Mouse (Mus musculus): Measurements from ENCODE around the gene Rbfox2.

Rbfox2 gene

GRCm38 (mm10) chr15:77127737-77128136 is 179.1 kb downstream of the Rbfox2 start:
- H3K27me3 ChIP-seq (ENCODE audit: insufficient read depth, low read length) = no peaks in the 10 kb centered on the region
- no peak for TF ChIP-seq POU5F1 (IDR thresholded peaks at IDR 0.05; ENCODE audit: borderline replicate concordance, low read length)
- TF ChIP-seq NANOG (IDR thresholded peaks at IDR 0.05; ENCODE audit: borderline replicate concordance, low read length) = no peak
- no peak for TF ChIP-seq CTCF (conservative IDR thresholded peaks at IDR 0.05; ENCODE audit: low read length)
- peaks cover 66% of the 10 kb centered on the region for H3K36me3 ChIP-seq (ENCODE audit: insufficient read depth, low read length)
- H3K4me3 ChIP-seq (replicated peaks; ENCODE audit: low read length) = no peak overlapping the region
- peaks cover 20% of the 10 kb centered on the region for H3K4me1 ChIP-seq (replicated peaks; ENCODE audit: low read depth, low read length)
- H3K9me3 ChIP-seq (ENCODE audit: low read length) = no peaks in the 10 kb centered on the region

- Histone ChIP-seq H3K4me1 (replicated peaks; ENCODE audit: low read depth, low read length) (peaks cover 12% of the 10 kb centered on the region), H3K27me3 (ENCODE audit: insufficient read depth, low read length) (no peaks in the 10 kb centered on the region), H3K36me3 (ENCODE audit: insufficient read depth, low read length) (peaks cover 57% of the 10 kb centered on the region), H3K9me3 (ENCODE audit: low read length) (no peaks in the 10 kb centered on the region), H3K4me3 (replicated peaks; ENCODE audit: low read length) (no peak overlapping the region)
- TF ChIP-seq CTCF (conservative IDR thresholded peaks at IDR 0.05; ENCODE audit: low read length) (no peak), NANOG (IDR thresholded peaks at IDR 0.05; ENCODE audit: borderline replicate concordance, low read length) (no peak), POU5F1 (IDR thresholded peaks at IDR 0.05; ENCODE audit: borderline replicate concordance, low read length) (no peak)
Measured at GRCm38 (mm10) chr15:77126674-77127073, 180.1 kb downstream of the Rbfox2 start.

- Histone ChIP-seq H3K9me3 (ENCODE audit: low read length) (no peaks in the 10 kb centered on the region), H3K4me3 (replicated peaks; ENCODE audit: low read length) (no peak overlapping the region), H3K4me1 (replicated peaks; ENCODE audit: low read depth, low read length) (peaks cover 26% of the 10 kb centered on the region), H3K36me3 (ENCODE audit: insufficient read depth, low read length) (peaks cover 41% of the 10 kb centered on the region), H3K27me3 (ENCODE audit: insufficient read depth, low read length) (no peaks in the 10 kb centered on the region)
- TF ChIP-seq CTCF (conservative IDR thresholded peaks at IDR 0.05; ENCODE audit: low read length) (no peak), POU5F1 (IDR thresholded peaks at IDR 0.05; ENCODE audit: borderline replicate concordance, low read length) (no peak), NANOG (IDR thresholded peaks at IDR 0.05; ENCODE audit: borderline replicate concordance, low read length) (no peak)
Measured at GRCm38 (mm10) chr15:77124372-77125117, 182.3 kb downstream of the Rbfox2 start.

- Histone ChIP-seq H3K9me3 (ENCODE audit: low read length) (no peaks in the 10 kb centered on the region), H3K4me1 (replicated peaks; ENCODE audit: low read depth, low read length) (peaks cover 19% of the 10 kb centered on the region), H3K27me3 (ENCODE audit: insufficient read depth, low read length) (no peaks in the 10 kb centered on the region), H3K4me3 (replicated peaks; ENCODE audit: low read length) (no peak overlapping the region), H3K36me3 (ENCODE audit: insufficient read depth, low read length) (peaks cover 36% of the 10 kb centered on the region)
- no peak for TF ChIP-seq NANOG (IDR thresholded peaks at IDR 0.05; ENCODE audit: borderline replicate concordance, low read length)
- TF ChIP-seq POU5F1 (IDR thresholded peaks at IDR 0.05; ENCODE audit: borderline replicate concordance, low read length) = no peak
- TF ChIP-seq CTCF (conservative IDR thresholded peaks at IDR 0.05; ENCODE audit: low read length) = no peak
Measured at GRCm38 (mm10) chr15:77122824-77123223, 184.0 kb downstream of the Rbfox2 start.

- Histone ChIP-seq H3K4me1 (replicated peaks; ENCODE audit: low read depth, low read length) (peaks cover 17% of the 10 kb centered on the region), H3K9me3 (ENCODE audit: low read length) (no peaks in the 10 kb centered on the region), H3K27me3 (ENCODE audit: insufficient read depth, low read length) (no peaks in the 10 kb centered on the region), H3K36me3 (ENCODE audit: insufficient read depth, low read length) (peaks cover 34% of the 10 kb centered on the region), H3K4me3 (replicated peaks; ENCODE audit: low read length) (no peak overlapping the region)
- TF ChIP-seq CTCF (conservative IDR thresholded peaks at IDR 0.05; ENCODE audit: low read length) = no peak
- TF ChIP-seq NANOG (IDR thresholded peaks at IDR 0.05; ENCODE audit: borderline replicate concordance, low read length) = no peak
- TF ChIP-seq POU5F1 (IDR thresholded peaks at IDR 0.05; ENCODE audit: borderline replicate concordance, low read length) = no peak
Measured at GRCm38 (mm10) chr15:77122208-77122607, 184.6 kb downstream of the Rbfox2 start.

GRCm38 (mm10) chr15:77119666-77120065 is 187.1 kb downstream of the Rbfox2 start:
- Histone ChIP-seq H3K4me1 (replicated peaks; ENCODE audit: low read depth, low read length) (peaks cover 34% of the 10 kb centered on the region), H3K27me3 (ENCODE audit: insufficient read depth, low read length) (no peaks in the 10 kb centered on the region), H3K36me3 (ENCODE audit: insufficient read depth, low read length) (peaks cover 32% of the 10 kb centered on the region), H3K4me3 (replicated peaks; ENCODE audit: low read length) (no peak overlapping the region), H3K9me3 (ENCODE audit: low read length) (no peaks in the 10 kb centered on the region)
- TF ChIP-seq POU5F1 (IDR thresholded peaks at IDR 0.05; ENCODE audit: borderline replicate concordance, low read length) = no peak
- TF ChIP-seq NANOG (IDR thresholded peaks at IDR 0.05; ENCODE audit: borderline replicate concordance, low read length) = no peak
- no peak for TF ChIP-seq CTCF (conservative IDR thresholded peaks at IDR 0.05; ENCODE audit: low read length)

- Histone ChIP-seq H3K9me3 (ENCODE audit: low read length) (no peaks in the 10 kb centered on the region), H3K27me3 (ENCODE audit: insufficient read depth, low read length) (no peaks in the 10 kb centered on the region), H3K4me3 (replicated peaks; ENCODE audit: low read length) (no peak overlapping the region), H3K36me3 (ENCODE audit: insufficient read depth, low read length) (peaks cover 29% of the 10 kb centered on the region), H3K4me1 (replicated peaks; ENCODE audit: low read depth, low read length) (peaks cover 59% of the 10 kb centered on the region)
- TF ChIP-seq NANOG (IDR thresholded peaks at IDR 0.05; ENCODE audit: borderline replicate concordance, low read length) = no peak
- TF ChIP-seq CTCF (conservative IDR thresholded peaks at IDR 0.05; ENCODE audit: low read length) = no peak
- TF ChIP-seq POU5F1 (IDR thresholded peaks at IDR 0.05; ENCODE audit: borderline replicate concordance, low read length) = no peak
Measured at GRCm38 (mm10) chr15:77117209-77117608, 189.6 kb downstream of the Rbfox2 start.

GRCm38 (mm10) chr15:77116139-77116722 is 190.6 kb downstream of the Rbfox2 start:
- TF ChIP-seq POU5F1 (IDR thresholded peaks at IDR 0.05; ENCODE audit: borderline replicate concordance, low read length) (no peak), NANOG (IDR thresholded peaks at IDR 0.05; ENCODE audit: borderline replicate concordance, low read length) (no peak), CTCF (conservative IDR thresholded peaks at IDR 0.05; ENCODE audit: low read length) (no peak)
- no peaks in the 10 kb centered on the region for H3K27me3 ChIP-seq (ENCODE audit: insufficient read depth, low read length)
- H3K4me3 ChIP-seq (replicated peaks; ENCODE audit: low read length) = no peak overlapping the region
- peaks cover 67% of the 10 kb centered on the region for H3K4me1 ChIP-seq (replicated peaks; ENCODE audit: low read depth, low read length)
- H3K36me3 ChIP-seq (ENCODE audit: insufficient read depth, low read length) = peaks cover 36% of the 10 kb centered on the region
- no peaks in the 10 kb centered on the region for H3K9me3 ChIP-seq (ENCODE audit: low read length)

All from E14TG2a.4 (cell line).